In genomic region chr19:15836956-15837714, GRCm38 (mm10) we compare ENCODE assay signal across 8 mouse cellular contexts.
DNase-seq lines count a peak whose midpoint lies in the region; ATAC-seq lines count a peak whose summit lies in the region.

No protein-coding gene starts in this region.

- no peak overlapping the region for H3K9ac ChIP-seq in kidney, embryonic 14.5 days (ENCODE audit: low read depth, low read length)
- H3K9ac ChIP-seq in forebrain, embryonic 15.5 days (replicated peaks): no peak overlapping the region

- no peaks in the 10 kb centered on the region for H3K27me3 ChIP-seq in kidney, embryonic 14.5 days (ENCODE audit: control insufficient read depth, insufficient read depth, low read length)
- 0 out of 2 replicates have a peak, but pooled peaks cover 9% of the 10 kb centered on the region for H3K27me3 ChIP-seq in forebrain, embryonic 15.5 days

- peak; percentile 74 for ATAC-seq in kidney, embryonic 14.5 days (ENCODE audit: low FRiP score, low TSS enrichment)
- peak; percentile 85 for ATAC-seq in forebrain, embryonic 15.5 days (replicated peaks)
- ATAC-seq in erythroid progenitor cell, adult 5-6 weeks (replicated peaks; ENCODE audit: low FRiP score, poor library complexity, severe bottlenecking): no peak

- H3K27ac ChIP-seq in kidney, embryonic 14.5 days (ENCODE audit: low read depth, low read length): peak overlapping the region; percentile 20; the same call in 1 of the 2 replicates
- H3K27ac ChIP-seq in forebrain, embryonic 15.5 days (replicated peaks): peak overlapping the region; percentile 80

- H3K4me1 ChIP-seq in kidney, embryonic 14.5 days (ENCODE audit: control insufficient read depth, insufficient read depth, low read length): peaks cover 28% of the 10 kb centered on the region
- peaks cover 30% of the 10 kb centered on the region for H3K4me1 ChIP-seq in forebrain, embryonic 15.5 days

- H3K9me3 ChIP-seq in kidney, embryonic 14.5 days (ENCODE audit: control insufficient read depth, low read length): no peaks in the 10 kb centered on the region
- H3K9me3 ChIP-seq in forebrain, embryonic 15.5 days: no peaks in the 10 kb centered on the region

- DNase-seq in kidney, adult 9 months: no peak
- peak; percentile 66 for DNase-seq in MN1 (ENCODE audit: low spot score)
- DNase-seq in mesoderm, embryonic 11.5 days (ENCODE audit: low read depth, low spot score): peak; percentile 75
- DNase-seq in adrenal gland, adult 8-10 months: no peak
- no peak for DNase-seq in heart, postnatal 4 days

- H3K36me3 ChIP-seq in kidney, embryonic 14.5 days (ENCODE audit: control insufficient read depth, insufficient read depth, low read length): no peaks in the 10 kb centered on the region
- no peaks in the 10 kb centered on the region for H3K36me3 ChIP-seq in forebrain, embryonic 15.5 days

- 3% methylated on average over 7 of the region's 7 CpGs for WGBS in kidney, embryonic 14.5 days
- WGBS in forebrain, embryonic 15.5 days: 9% methylated on average over 7 of the region's 7 CpGs

- no peak overlapping the region for H3K4me2 ChIP-seq in kidney, embryonic 14.5 days (replicated peaks; ENCODE audit: low read depth, low read length)
- H3K4me2 ChIP-seq in forebrain, embryonic 15.5 days (replicated peaks): peak overlapping the region; percentile 29

- H3K4me3 ChIP-seq in kidney, embryonic 14.5 days (ENCODE audit: low read length): no peak overlapping the region
- H3K4me3 ChIP-seq in forebrain, embryonic 15.5 days: no peak overlapping the region

Comparison
In these comparisons a context has a peak if more than half of its experiments do, and no peak if none do; other contexts are left out.
1. DNase-seq: peak in MN1 (single experiment) and mesoderm, embryonic 11.5 days (single experiment); none in kidney, adult 9 months (single experiment), adrenal gland, adult 8-10 months (single experiment) and heart, postnatal 4 days (single experiment).